In genomic region chr8:94167244-94167643, GRCm38 (mm10) we compare ENCODE assay signal across 9 mouse cellular contexts. TPM values are rescaled to one million over a fixed set of nuclear protein-coding genes. Genes with fewer than 3 reads are reported as not detected.
A peak's percentile ranks its signal among the peaks of the same experiment; 100 is the strongest.
DNase-seq lines count a peak whose midpoint lies in the region; ATAC-seq and TF ChIP-seq lines count a peak whose summit lies in the region.
"Had no signal": no experiment of that assay in that cellular context is flagged by ENCODE, and none has a peak within 500 bp of the region (broad histone marks: within the 10 kb centered on the region; RNA-seq: fewer than 3 reads in every experiment).

No protein-coding gene starts in this region.

- 0 out of 2 replicates have a peak, but pooled peaks have one; percentile 60 for ATAC-seq in forebrain, embryonic 15.5 days (replicated peaks)
- ATAC-seq in liver, postnatal 0 days = no peak
- ATAC-seq in neural tube, embryonic 15.5 days (ENCODE audit: low FRiP score) = peak; percentile 57; the same call in 1 of the 2 replicates

- H3K27ac ChIP-seq in forebrain, embryonic 15.5 days (replicated peaks) = no peak overlapping the region
- H3K27ac ChIP-seq in liver, postnatal 0 days (ENCODE audit: low read depth) = no peak overlapping the region
- no peak overlapping the region for H3K27ac ChIP-seq in neural tube, embryonic 15.5 days (replicated peaks)

- H3K27me3 ChIP-seq in forebrain, embryonic 15.5 days = peaks cover 12% of the 10 kb centered on the region
- peaks cover 3% of the 10 kb centered on the region; the same call in 1 of the 2 replicates for H3K27me3 ChIP-seq in liver, postnatal 0 days (ENCODE audit: insufficient read depth, low read length)
- peaks cover 28% of the 10 kb centered on the region for H3K27me3 ChIP-seq in neural tube, embryonic 15.5 days (replicated peaks)

- no peak for TF ChIP-seq EP300 in liver, postnatal 0 days (IDR thresholded peaks at IDR 0.05; ENCODE audit: low read depth)

- DNase-seq in ES-CJ7 (ENCODE audit: low read depth, low spot score) = peak; percentile 94
- DNase-seq in cerebellum, adult 11 months = peak; percentile 84
- peak; percentile 89 to 93 for DNase-seq in heart, postnatal 14 days
- DNase-seq in large intestine, adult 2 months (ENCODE audit: low read depth, low spot score) = peak; percentile 85
- DNase-seq in liver, postnatal 0 days = peak; percentile 94
- peak; percentile 82 for DNase-seq in testis, postnatal 14 days (ENCODE audit: low spot score)

- no peaks in the 10 kb centered on the region for H3K36me3 ChIP-seq in forebrain, embryonic 15.5 days
- H3K36me3 ChIP-seq in liver, postnatal 0 days (replicated peaks; ENCODE audit: insufficient read depth, low read length) = no peaks in the 10 kb centered on the region
- no peaks in the 10 kb centered on the region for H3K36me3 ChIP-seq in neural tube, embryonic 15.5 days

- H3K9me3 ChIP-seq in forebrain, embryonic 15.5 days = no peaks in the 10 kb centered on the region
- no peaks in the 10 kb centered on the region for H3K9me3 ChIP-seq in liver, postnatal 0 days (ENCODE audit: low read length)
- H3K9me3 ChIP-seq in neural tube, embryonic 15.5 days (replicated peaks) = no peaks in the 10 kb centered on the region

- intact Hi-C loops in heart, postnatal 14 days (cut with DNase I) = loop anchor here (1.0 to 2.0 kb wide), 2 partner anchors 20 to 32 kb away; no protein-coding TSS in a partner anchor

- TF ChIP-seq CTCF in liver, postnatal 0 days (IDR thresholded peaks at IDR 0.05; ENCODE audit: low read depth) = peak; percentile 96

- under 1% methylated on average over 6 of the region's 6 CpGs for WGBS in forebrain, embryonic 15.5 days
- WGBS in large intestine, adult 2 months = 3% methylated on average over 6 of the region's 6 CpGs
- 6% methylated on average over 6 of the region's 6 CpGs for WGBS in liver, postnatal 0 days (ENCODE audit: insufficient replicate concordance)
- WGBS in neural tube, embryonic 15.5 days = 1% methylated on average over 6 of the region's 6 CpGs

- peaks cover 8% of the 10 kb centered on the region for H3K4me1 ChIP-seq in forebrain, embryonic 15.5 days
- peaks cover 33% of the 10 kb centered on the region for H3K4me1 ChIP-seq in liver, postnatal 0 days (ENCODE audit: insufficient read depth)
- H3K4me1 ChIP-seq in neural tube, embryonic 15.5 days = peaks cover 12% of the 10 kb centered on the region

- no peak overlapping the region; the same call in 1 of the 2 replicates for H3K9ac ChIP-seq in forebrain, embryonic 15.5 days (replicated peaks)
- no peak overlapping the region for H3K9ac ChIP-seq in liver, postnatal 0 days (replicated peaks)
- 0 out of 2 replicates have a peak overlapping the region, but pooled peaks have one; percentile 14 for H3K9ac ChIP-seq in neural tube, embryonic 15.5 days (replicated peaks)

- H3K4me3 ChIP-seq in forebrain, embryonic 15.5 days = no peak overlapping the region
- no peak overlapping the region for H3K4me3 ChIP-seq in liver, postnatal 0 days (ENCODE audit: low read depth, low read length)
- no peak overlapping the region for H3K4me3 ChIP-seq in neural tube, embryonic 15.5 days (replicated peaks)

- H3K4me2 ChIP-seq in forebrain, embryonic 15.5 days (replicated peaks) = peak overlapping the region; percentile 11
- H3K4me2 ChIP-seq in liver, postnatal 0 days (ENCODE audit: low read depth, low read length) = no peak overlapping the region
- peak overlapping the region; percentile 35; the same call in 1 of the 2 replicates for H3K4me2 ChIP-seq in neural tube, embryonic 15.5 days

RNA-seq across cellular contexts. Expression of gene Mt2, which starts 5.2 kb away (rescaled TPM):
- 35.4 and 38.4 TPM in 2 replicates for polyA plus RNA-seq in forebrain, embryonic 15.5 days (2015; fragmentation: Nextera tagmentation; extraction: Ambion mirVana)
- total RNA-seq in heart, postnatal 14 days (2021) = 10 to 100 TPM; 71.0 to 71.3 TPM
- polyA plus RNA-seq in large intestine, adult 2 months (2012; rRNA removed) = 88.8 and 175 TPM in 2 replicates
- polyA plus RNA-seq in liver, postnatal 0 days (2015; fragmentation: Nextera tagmentation; extraction: Ambion mirVana) = 507 and 771 TPM in 2 replicates
- 32.8 and 40.2 TPM in 2 replicates for polyA plus RNA-seq in neural tube, embryonic 15.5 days (2015; fragmentation: Nextera tagmentation; extraction: Ambion mirVana)

RNA-seq across cellular contexts. Expression of gene Mt1, which starts 11.6 kb away (rescaled TPM):
- polyA plus RNA-seq in forebrain, embryonic 15.5 days (2015; fragmentation: Nextera tagmentation; extraction: Ambion mirVana) = 85.2 and 100 TPM in 2 replicates
- total RNA-seq in heart, postnatal 14 days (2021) = 100 to 1,000 TPM; 388 to 401 TPM
- polyA plus RNA-seq in large intestine, adult 2 months (2012; rRNA removed) = 839 and 1,256 TPM in 2 replicates
- 2,663 and 3,863 TPM in 2 replicates for polyA plus RNA-seq in liver, postnatal 0 days (2015; fragmentation: Nextera tagmentation; extraction: Ambion mirVana)
- polyA plus RNA-seq in neural tube, embryonic 15.5 days (2015; fragmentation: Nextera tagmentation; extraction: Ambion mirVana) = 119 and 160 TPM in 2 replicates

RNA-seq across cellular contexts. Expression of gene Mt3, which starts 14.8 kb away (rescaled TPM):
- 249 and 258 TPM in 2 replicates for polyA plus RNA-seq in forebrain, embryonic 15.5 days (2015; fragmentation: Nextera tagmentation; extraction: Ambion mirVana)
- 1 to 10 TPM; 4.9 to 5.5 TPM for total RNA-seq in heart, postnatal 14 days (2021)
- polyA plus RNA-seq in large intestine, adult 2 months (2012; rRNA removed) = 1.3 and 2.4 TPM in 2 replicates
- not detected in 2 replicates for polyA plus RNA-seq in liver, postnatal 0 days (2015; fragmentation: Nextera tagmentation; extraction: Ambion mirVana)
- polyA plus RNA-seq in neural tube, embryonic 15.5 days (2015; fragmentation: Nextera tagmentation; extraction: Ambion mirVana) = 244 and 279 TPM in 2 replicates

RNA-seq across cellular contexts. Expression of gene Mt4, which starts 30.2 kb away (rescaled TPM):
- not detected in 2 replicates for polyA plus RNA-seq in forebrain, embryonic 15.5 days (2015; fragmentation: Nextera tagmentation; extraction: Ambion mirVana)
- not detected for total RNA-seq in heart, postnatal 14 days (2021)
- polyA plus RNA-seq in large intestine, adult 2 months (2012; rRNA removed) = 0.35 TPM in 1 of 2 replicates, not detected in the other
- polyA plus RNA-seq in liver, postnatal 0 days (2015; fragmentation: Nextera tagmentation; extraction: Ambion mirVana) = not detected in 2 replicates
- polyA plus RNA-seq in neural tube, embryonic 15.5 days (2015; fragmentation: Nextera tagmentation; extraction: Ambion mirVana) = not detected in 2 replicates
- polyA plus RNA-seq: gonadal fat pad, adult 2 months had no signal

RNA-seq across cellular contexts. Expression of gene Nup93, which starts 47.1 kb away (rescaled TPM):
- polyA plus RNA-seq in forebrain, embryonic 15.5 days (2015; fragmentation: Nextera tagmentation; extraction: Ambion mirVana) = 63.0 and 66.3 TPM in 2 replicates
- total RNA-seq in heart, postnatal 14 days (2021) = 10 to 100 TPM; 17.3 to 20.2 TPM
- polyA plus RNA-seq in large intestine, adult 2 months (2012; rRNA removed) = 18.8 and 20.0 TPM in 2 replicates
- 13.4 and 18.2 TPM in 2 replicates for polyA plus RNA-seq in liver, postnatal 0 days (2015; fragmentation: Nextera tagmentation; extraction: Ambion mirVana)
- 51.5 and 57.4 TPM in 2 replicates for polyA plus RNA-seq in neural tube, embryonic 15.5 days (2015; fragmentation: Nextera tagmentation; extraction: Ambion mirVana)

Comparison
In these comparisons a context has a peak if more than half of its experiments do, and no peak if none do; other contexts are left out.
1. RNA of gene Mt3, which starts 14.8 kb away (polyA plus RNA-seq): 244 to 279 TPM in neural tube, embryonic 15.5 days and 249 to 258 TPM in forebrain, embryonic 15.5 days; 1.3 to 2.4 TPM in large intestine, adult 2 months and not detected in liver, postnatal 0 days; every median in the first group is over 10 times any median in the second.
2. Peak in every context shown above with its lines, with median percentiles within 50 percentile points of each other: DNase-seq.